Mouse (Mus musculus): ENCODE data around the gene Nudt5.
A peak's percentile ranks its signal among the peaks of the same experiment; 100 is the strongest.

Gene Nudt5

GRCm38 (mm10) chr2:5867681-5868080 is 22.9 kb downstream of the Nudt5 start:
- no peak for DNase-seq (ENCODE audit: low spot score)

- DNase-seq (ENCODE audit: low spot score) = no peak
These were observed 24.9 kb downstream of the Nudt5 start for GRCm38 (mm10) chr2:5869746-5870145.

- no peak for DNase-seq (ENCODE audit: low spot score)
These were observed 32.6 kb downstream of the Nudt5 start for GRCm38 (mm10) chr2:5877446-5877845.

GRCm38 (mm10) chr2:5888865-5889264 is 44.0 kb downstream of the Nudt5 start:
- no peak for DNase-seq (ENCODE audit: low spot score)

GRCm38 (mm10) chr2:5889412-5889811 is 44.6 kb downstream of the Nudt5 start:
- DNase-seq (ENCODE audit: low spot score) = no peak

GRCm38 (mm10) chr2:5894296-5894695 is 49.5 kb downstream of the Nudt5 start:
- DNase-seq (ENCODE audit: low spot score) = no peak

GRCm38 (mm10) chr2:5894843-5895570 is 50.2 kb downstream of the Nudt5 start, which contains the start of gene Sec61a2:
Sec61a2 (minus strand) TSS chr2:5895432.
- DNase-seq (ENCODE audit: low spot score) = peak; percentile 100

- DNase-seq (ENCODE audit: low spot score) = no peak
These were observed 55.3 kb downstream of the Nudt5 start for GRCm38 (mm10) chr2:5900145-5900544.

- no peak for DNase-seq (ENCODE audit: low spot score)
These were observed 61.3 kb downstream of the Nudt5 start for GRCm38 (mm10) chr2:5906092-5906491.

GRCm38 (mm10) chr2:5906625-5907024 is 61.8 kb downstream of the Nudt5 start:
- no peak for DNase-seq (ENCODE audit: low spot score)

GRCm38 (mm10) chr2:5911282-5911965 is 66.6 kb downstream of the Nudt5 start:
- DNase-seq (ENCODE audit: low spot score) = no peak

Measured in ovary, postnatal 10 days (tissue).